ENCODE assay signal across 23 mouse cellular contexts in genomic region chr5:28709626-28710025, GRCm38 (mm10).
"Had no signal": no experiment of that assay in that cellular context is flagged by ENCODE, and none has a peak within 500 bp of the region (broad histone marks: within the 10 kb centered on the region; RNA-seq: fewer than 3 reads in every experiment).

No protein-coding gene starts in this region.

- H3K27ac ChIP-seq: embryonic facial prominence, embryonic 10.5 days; embryonic facial prominence, embryonic 12.5 days; embryonic facial prominence, embryonic 13.5 days; embryonic facial prominence, embryonic 15.5 days; forebrain, embryonic 10.5 days; forebrain, embryonic 12.5 days; forebrain, embryonic 13.5 days; forebrain, embryonic 15.5 days; gastrocnemius, adult 2 months; heart, embryonic 10.5 days had no signal

- H3K9ac ChIP-seq: embryonic facial prominence, embryonic 12.5 days; embryonic facial prominence, embryonic 13.5 days; embryonic facial prominence, embryonic 15.5 days; forebrain, embryonic 12.5 days; forebrain, embryonic 13.5 days; forebrain, embryonic 15.5 days; forebrain, postnatal 0 days had no signal

- H3K36me3 ChIP-seq: embryonic facial prominence, embryonic 10.5 days; embryonic facial prominence, embryonic 12.5 days; embryonic facial prominence, embryonic 13.5 days; embryonic facial prominence, embryonic 15.5 days; forebrain, embryonic 10.5 days; forebrain, embryonic 12.5 days; forebrain, embryonic 15.5 days; heart, embryonic 10.5 days had no signal

- DNase-seq: cerebellum, adult 8-10 months; cerebellum, adult 9-10 months; cerebellum, adult 9-11 months; cerebellum, postnatal 25 days; cerebellum, postnatal 36 days; embryo, embryonic 11 days; gastrocnemius, adult 2 months; gastrocnemius, postnatal 10 days; gastrocnemius, postnatal 14 days; gastrocnemius, postnatal 25 days; gastrocnemius, postnatal 36 days; heart, adult 18-20 months had no signal

- H3K4me1 ChIP-seq: embryonic facial prominence, embryonic 10.5 days; embryonic facial prominence, embryonic 12.5 days; embryonic facial prominence, embryonic 13.5 days; embryonic facial prominence, embryonic 15.5 days; forebrain, embryonic 10.5 days; forebrain, embryonic 12.5 days; forebrain, embryonic 13.5 days; forebrain, embryonic 15.5 days; heart, embryonic 10.5 days had no signal

- H3K27me3 ChIP-seq: embryonic facial prominence, embryonic 12.5 days; embryonic facial prominence, embryonic 13.5 days; embryonic facial prominence, embryonic 15.5 days; forebrain, embryonic 12.5 days; forebrain, embryonic 13.5 days; forebrain, embryonic 15.5 days had no signal

- H3K4me3 ChIP-seq: embryonic facial prominence, embryonic 10.5 days; embryonic facial prominence, embryonic 12.5 days; embryonic facial prominence, embryonic 13.5 days; embryonic facial prominence, embryonic 15.5 days; erythroblast, embryonic 14.5 days; forebrain, embryonic 10.5 days; forebrain, embryonic 12.5 days; forebrain, embryonic 13.5 days; forebrain, embryonic 15.5 days; gastrocnemius, adult 2 months; heart, embryonic 10.5 days had no signal
